Mouse (Mus musculus) cerebellum, postnatal 25 days (tissue): ENCODE measurements around the gene Odc1.
A peak's percentile ranks its signal among the peaks of the same experiment; 100 is the strongest.
"Not testable (repeated sequence)": the region's sequence is repeated elsewhere in the genome, so short reads cannot be mapped to it uniquely, and the experiment has no call there.

Source experiments
- DNase-seq, 2 experiments: peaks; one replicate each; pipeline ENCODE4 v3.0.0; 2021; ENCODE audit warnings: mixed read lengths in 2 of 2

Odc1 gene

GRCm38 (mm10) chr12:17544209-17545106 lies at the start of gene Odc1:
Odc1 (plus strand) TSS chr12:17544794.
- peak; percentile 96 to 98 for DNase-seq

- no peak for DNase-seq
Observed at GRCm38 (mm10) chr12:17494809-17495208, 49.8 kb upstream of the Odc1 start.

- DNase-seq = peak in 1 of 2 experiments; percentile 9
Observed at GRCm38 (mm10) chr12:17495858-17496451, 48.6 kb upstream of the Odc1 start.

- no peak for DNase-seq
Observed at GRCm38 (mm10) chr12:17505620-17506074, 38.9 kb upstream of the Odc1 start.

- no peak for DNase-seq
Observed at GRCm38 (mm10) chr12:17506117-17506993, 38.2 kb upstream of the Odc1 start.

- no peak for DNase-seq
Observed at GRCm38 (mm10) chr12:17506994-17507542, 37.5 kb upstream of the Odc1 start.

- DNase-seq = no peak
Observed at GRCm38 (mm10) chr12:17509310-17509709, 35.3 kb upstream of the Odc1 start.

GRCm38 (mm10) chr12:17510158-17510557 lies 34.4 kb upstream of the Odc1 start:
- DNase-seq = no peak

GRCm38 (mm10) chr12:17511019-17511418 lies 33.6 kb upstream of the Odc1 start:
- DNase-seq = no peak

- DNase-seq = no peak
Observed at GRCm38 (mm10) chr12:17529180-17529579, 15.4 kb upstream of the Odc1 start.

GRCm38 (mm10) chr12:17529726-17530125 lies 14.9 kb upstream of the Odc1 start:
- no peak for DNase-seq

- no peak for DNase-seq
Observed at GRCm38 (mm10) chr12:17530825-17531224, 13.8 kb upstream of the Odc1 start.

GRCm38 (mm10) chr12:17536222-17536621 lies 8.4 kb upstream of the Odc1 start:
- no peak for DNase-seq

GRCm38 (mm10) chr12:17537147-17537546 lies 7.4 kb upstream of the Odc1 start:
- no peak for DNase-seq

GRCm38 (mm10) chr12:17538087-17538486 lies 6.5 kb upstream of the Odc1 start:
- DNase-seq = no peak

GRCm38 (mm10) chr12:17539041-17539440 lies 5.6 kb upstream of the Odc1 start:
- DNase-seq = no peak

GRCm38 (mm10) chr12:17540040-17540552 lies 4.5 kb upstream of the Odc1 start:
- no peak for DNase-seq

GRCm38 (mm10) chr12:17545107-17545571 lies 545 bp downstream of the Odc1 start:
- no peak for DNase-seq

GRCm38 (mm10) chr12:17545884-17546283 lies 1.3 kb downstream of the Odc1 start:
- no peak for DNase-seq

- DNase-seq = not testable (repeated sequence)
Observed at GRCm38 (mm10) chr12:17547552-17547951, 3.0 kb downstream of the Odc1 start.

GRCm38 (mm10) chr12:17548505-17548904 lies 3.9 kb downstream of the Odc1 start:
- no peak for DNase-seq

- not testable (repeated sequence) for DNase-seq
Observed at GRCm38 (mm10) chr12:17549421-17549820, 4.8 kb downstream of the Odc1 start.
